Mouse (Mus musculus) gonadal fat pad, adult 2 months (tissue): Measurements from ENCODE around the gene Pygo1. TPM values are rescaled to one million over a fixed set of nuclear protein-coding genes. Genes with fewer than 3 reads are reported as not detected.

Experiments
- DNase-seq: peaks from one replicate; pipeline ENCODE4 v3.0.0-alpha.2; 2012; ENCODE audit warnings: low read depth
- polyA plus RNA-seq: library from polyadenylated mRNA; depleted of rRNA; stranded (reverse); fragments of >200 nt; gene quantifications from 2 replicates; pipeline ENCODE4 v1.2.3, GENCODE M21; 2012; rRNA removed

Gene Pygo1
- polyA plus RNA-seq, result 0.76 and 1.1 TPM in 2 replicates

GRCm38 (mm10) chr9:72925021-72925934 lies at the start of gene Pygo1:
Pygo1 (plus strand) TSS chr9:72925645.
- no peak for DNase-seq

GRCm38 (mm10) chr9:72875878-72876277 lies 49.6 kb upstream of the Pygo1 start:
- no peak for DNase-seq

GRCm38 (mm10) chr9:72877905-72878304 lies 47.5 kb upstream of the Pygo1 start:
- DNase-seq, result no peak

GRCm38 (mm10) chr9:72878656-72879055 lies 46.8 kb upstream of the Pygo1 start:
- DNase-seq, result no peak

GRCm38 (mm10) chr9:72879601-72880000 lies 45.8 kb upstream of the Pygo1 start:
- DNase-seq, result no peak

GRCm38 (mm10) chr9:72880225-72880960 lies 45.1 kb upstream of the Pygo1 start:
- no peak for DNase-seq

GRCm38 (mm10) chr9:72881026-72881768 lies 44.2 kb upstream of the Pygo1 start:
- DNase-seq, result no peak

- DNase-seq, result no peak
These were observed 41.5 kb upstream of the Pygo1 start for GRCm38 (mm10) chr9:72883940-72884339.

- no peak for DNase-seq
These were observed 35.7 kb upstream of the Pygo1 start for GRCm38 (mm10) chr9:72889777-72890176.

- no peak for DNase-seq
These were observed 34.9 kb upstream of the Pygo1 start for GRCm38 (mm10) chr9:72890499-72891085.

- DNase-seq, result no peak
These were observed 32.7 kb upstream of the Pygo1 start for GRCm38 (mm10) chr9:72892761-72893160.

- no peak for DNase-seq
These were observed 30.6 kb upstream of the Pygo1 start for GRCm38 (mm10) chr9:72894796-72895352.

- no peak for DNase-seq
These were observed 23.4 kb upstream of the Pygo1 start for GRCm38 (mm10) chr9:72902057-72902456.

- DNase-seq, result no peak
These were observed 22.8 kb upstream of the Pygo1 start for GRCm38 (mm10) chr9:72902611-72903010.

GRCm38 (mm10) chr9:72906693-72907103 lies 18.7 kb upstream of the Pygo1 start:
- DNase-seq, result no peak

- no peak for DNase-seq
These were observed 14.1 kb upstream of the Pygo1 start for GRCm38 (mm10) chr9:72911381-72911780.

GRCm38 (mm10) chr9:72913551-72913950 lies 11.9 kb upstream of the Pygo1 start:
- peak; percentile 14 for DNase-seq

- no peak for DNase-seq
These were observed 9.7 kb upstream of the Pygo1 start for GRCm38 (mm10) chr9:72915728-72916127.

- no peak for DNase-seq
These were observed 2.4 kb upstream of the Pygo1 start for GRCm38 (mm10) chr9:72923068-72923467.

- DNase-seq, result no peak
These were observed 452 bp downstream of the Pygo1 start for GRCm38 (mm10) chr9:72925935-72926258.

- no peak for DNase-seq
These were observed 5.8 kb downstream of the Pygo1 start for GRCm38 (mm10) chr9:72931166-72931790.
